Mouse (Mus musculus): ENCODE measurements around the gene Gm47841. TPM values are rescaled to one million over a fixed set of nuclear protein-coding genes. Genes with fewer than 3 reads are reported as not detected.

Gene Gm47841
- polyA plus RNA-seq, 1 experiment from 2014 or later = not detected

GRCm38 (mm10) chr15:101059570-101060279, 12.5 kb upstream of the Gm47841 start:
- H3K4me3 ChIP-seq (replicated peaks; ENCODE audit: low read depth, low read length) = no peak overlapping the region
- DNase-seq (ENCODE audit: low spot score) = no peak
- WGBS = 60% methylated on average over 9 of the region's 9 CpGs
- TF ChIP-seq CTCF (IDR thresholded peaks at IDR 0.05; ENCODE audit: low read depth) = 0 out of 2 replicates have a peak, but pooled peaks have one; percentile 2
- no peak overlapping the region for H3K4me2 ChIP-seq (ENCODE audit: low read length)
- no peak overlapping the region for H3K9ac ChIP-seq (ENCODE audit: low read depth, low read length)
- H3K36me3 ChIP-seq (ENCODE audit: insufficient read depth, low read length) = no peaks in the 10 kb centered on the region
- no peaks in the 10 kb centered on the region for H3K9me3 ChIP-seq (replicated peaks; ENCODE audit: low read length)
- no peaks in the 10 kb centered on the region for H3K27me3 ChIP-seq (ENCODE audit: insufficient read depth, low read length)
- no peak for ATAC-seq (replicated peaks; ENCODE audit: low FRiP score, low read depth)
- H3K27ac ChIP-seq = no peak overlapping the region
- no peaks in the 10 kb centered on the region; the same call in 1 of the 2 replicates for H3K4me1 ChIP-seq (replicated peaks; ENCODE audit: insufficient read depth, low read length)

GRCm38 (mm10) chr15:101056225-101056624, 9.0 kb upstream of the Gm47841 start:
- H3K4me3 ChIP-seq (replicated peaks; ENCODE audit: low read depth, low read length) = no peak overlapping the region
- no peak overlapping the region for H3K27ac ChIP-seq
- H3K4me1 ChIP-seq (replicated peaks; ENCODE audit: insufficient read depth, low read length) = peaks cover 4% of the 10 kb centered on the region; the same call in 1 of the 2 replicates
- ATAC-seq (replicated peaks; ENCODE audit: low FRiP score, low read depth) (peak; percentile 60; the same call in 1 of the 2 replicates), DNase-seq (ENCODE audit: low spot score) (peak; percentile 88)
- no peak overlapping the region for H3K4me2 ChIP-seq (ENCODE audit: low read length)
- 0 out of 2 replicates have a peak, but pooled peaks cover 3% of the 10 kb centered on the region for H3K27me3 ChIP-seq (ENCODE audit: insufficient read depth, low read length)
- WGBS = 41% methylated on average over 10 of the region's 10 CpGs
- peak; percentile 80 for TF ChIP-seq CTCF (IDR thresholded peaks at IDR 0.05; ENCODE audit: low read depth)
- H3K36me3 ChIP-seq (ENCODE audit: insufficient read depth, low read length) = 0 out of 2 replicates have a peak, but pooled peaks cover 8% of the 10 kb centered on the region
- H3K9ac ChIP-seq (ENCODE audit: low read depth, low read length) = no peak overlapping the region
- H3K9me3 ChIP-seq (replicated peaks; ENCODE audit: low read length) = no peaks in the 10 kb centered on the region

- WGBS = 85% methylated on average over 10 of the region's 10 CpGs
- no peaks in the 10 kb centered on the region for H3K9me3 ChIP-seq (replicated peaks; ENCODE audit: low read length)
- ATAC-seq (replicated peaks; ENCODE audit: low FRiP score, low read depth) = no peak
- H3K4me2 ChIP-seq (ENCODE audit: low read length) = no peak overlapping the region
- H3K4me1 ChIP-seq (replicated peaks; ENCODE audit: insufficient read depth, low read length) = peaks cover 4% of the 10 kb centered on the region; the same call in 1 of the 2 replicates
- DNase-seq (ENCODE audit: low spot score) = no peak
- no peak for TF ChIP-seq CTCF (IDR thresholded peaks at IDR 0.05; ENCODE audit: low read depth)
- 0 out of 2 replicates have a peak, but pooled peaks cover 8% of the 10 kb centered on the region for H3K36me3 ChIP-seq (ENCODE audit: insufficient read depth, low read length)
- no peak overlapping the region for H3K9ac ChIP-seq (ENCODE audit: low read depth, low read length)
- 0 out of 2 replicates have a peak, but pooled peaks cover 3% of the 10 kb centered on the region for H3K27me3 ChIP-seq (ENCODE audit: insufficient read depth, low read length)
- no peak overlapping the region for H3K4me3 ChIP-seq (replicated peaks; ENCODE audit: low read depth, low read length)
- H3K27ac ChIP-seq = no peak overlapping the region
Measured at GRCm38 (mm10) chr15:101054541-101054940, 7.3 kb upstream of the Gm47841 start.

GRCm38 (mm10) chr15:101053832-101054459, 6.7 kb upstream of the Gm47841 start:
- DNase-seq (ENCODE audit: low spot score) (no peak), ATAC-seq (replicated peaks; ENCODE audit: low FRiP score, low read depth) (no peak)
- Histone ChIP-seq H3K4me2 (ENCODE audit: low read length) (peak overlapping the region; percentile 59), H3K9me3 (replicated peaks; ENCODE audit: low read length) (no peaks in the 10 kb centered on the region), H3K4me3 (replicated peaks; ENCODE audit: low read depth, low read length) (peak overlapping the region; percentile 28), H3K27ac (no peak overlapping the region), H3K9ac (ENCODE audit: low read depth, low read length) (0 out of 2 replicates have a peak overlapping the region, but pooled peaks have one; percentile 23), H3K36me3 (ENCODE audit: insufficient read depth, low read length) (0 out of 2 replicates have a peak, but pooled peaks cover 8% of the 10 kb centered on the region), H3K4me1 (replicated peaks; ENCODE audit: insufficient read depth, low read length) (peaks cover 4% of the 10 kb centered on the region; the same call in 1 of the 2 replicates), H3K27me3 (ENCODE audit: insufficient read depth, low read length) (0 out of 2 replicates have a peak, but pooled peaks cover 3% of the 10 kb centered on the region)
- no peak for TF ChIP-seq CTCF (IDR thresholded peaks at IDR 0.05; ENCODE audit: low read depth)
- 30% methylated on average over 52 of the region's 65 CpGs for WGBS

- 0 out of 2 replicates have a peak, but pooled peaks cover 8% of the 10 kb centered on the region for H3K36me3 ChIP-seq (ENCODE audit: insufficient read depth, low read length)
- TF ChIP-seq CTCF (IDR thresholded peaks at IDR 0.05; ENCODE audit: low read depth) = peak; percentile 19; the same call in 1 of the 2 replicates
- no peak overlapping the region for H3K27ac ChIP-seq
- H3K9me3 ChIP-seq (replicated peaks; ENCODE audit: low read length) = no peaks in the 10 kb centered on the region
- 39% methylated on average over 114 of the region's 120 CpGs for WGBS
- H3K4me1 ChIP-seq (replicated peaks; ENCODE audit: insufficient read depth, low read length) = peaks cover 4% of the 10 kb centered on the region; the same call in 1 of the 2 replicates
- H3K9ac ChIP-seq (ENCODE audit: low read depth, low read length) = 0 out of 2 replicates have a peak overlapping the region, but pooled peaks have one; percentile 23
- H3K27me3 ChIP-seq (ENCODE audit: insufficient read depth, low read length) = peaks cover 3% of the 10 kb centered on the region; the same call in 1 of the 2 replicates
- peak overlapping the region; percentile 59 for H3K4me2 ChIP-seq (ENCODE audit: low read length)
- DNase-seq (ENCODE audit: low spot score) (no peak), ATAC-seq (replicated peaks; ENCODE audit: low FRiP score, low read depth) (no peak)
- peak overlapping the region; percentile 28 for H3K4me3 ChIP-seq (replicated peaks; ENCODE audit: low read depth, low read length)
Measured at GRCm38 (mm10) chr15:101052560-101053501, 5.6 kb upstream of the Gm47841 start.

All from kidney, postnatal 0 days (tissue).